Mouse (Mus musculus): ENCODE results near the gene Ddost. TPM values are rescaled to one million over a fixed set of nuclear protein-coding genes. Genes with fewer than 3 reads are reported as not detected.

The Ddost gene
- polyA plus RNA-seq (2015; fragmentation: Nextera tagmentation; extraction: Ambion mirVana): 230 and 277 TPM in 2 replicates

DNA sequence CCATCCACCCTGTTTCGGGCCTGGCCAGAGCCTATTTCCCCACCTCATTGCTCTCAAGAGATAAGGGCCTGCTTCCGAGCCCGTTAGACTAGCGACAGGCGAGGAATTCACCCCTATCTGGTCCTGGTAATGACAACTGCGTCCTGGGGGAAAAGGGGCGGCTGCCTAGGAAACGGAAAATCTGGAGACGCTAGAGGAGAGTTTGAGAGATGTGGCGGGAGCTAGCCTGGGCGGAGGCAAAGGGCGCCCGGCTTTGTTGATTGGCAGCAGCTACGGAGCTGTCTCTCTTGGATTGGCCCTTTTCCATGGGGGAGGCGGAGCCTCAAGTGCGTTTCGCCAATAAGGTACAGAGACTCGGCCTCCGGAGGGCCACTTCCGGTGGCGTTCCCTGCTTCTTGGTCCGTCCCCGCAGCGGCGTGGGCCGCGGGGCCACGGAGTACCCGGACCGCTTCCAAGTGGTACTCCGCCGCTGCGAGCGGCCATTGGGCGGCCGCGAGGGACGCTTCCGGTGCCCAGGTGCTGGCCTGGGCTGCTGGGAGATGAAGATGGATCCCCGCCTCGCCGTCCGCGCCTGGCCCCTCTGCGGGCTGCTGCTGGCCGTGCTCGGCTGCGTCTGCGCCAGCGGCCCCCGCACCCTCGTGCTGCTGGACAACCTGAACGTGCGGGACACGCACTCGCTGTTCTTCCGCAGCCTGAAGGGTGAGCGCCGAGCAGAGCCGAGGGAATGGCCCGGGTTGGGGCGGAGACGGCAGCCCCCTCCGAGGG, at the start of gene Ddost:
Gene Ddost, plus strand, starts transcription at position 391 of the 765 bp plus-strand sequence.
- WGBS: under 1% methylated on average over 64 of the region's 64 CpGs
- peak within 1 kb of the TSS; percentile 82 for H3K4me3 ChIP-seq
- H3K9ac ChIP-seq: peak within 1 kb of the TSS; percentile 93
- ATAC-seq (replicated peaks; ENCODE audit: insufficient number of reproducible peaks, insufficient read depth, low FRiP score, low read depth): peak; percentile 97
- no peaks in the 10 kb centered on the region for H3K9me3 ChIP-seq (replicated peaks)
- H3K27me3 ChIP-seq: no peaks in the 10 kb centered on the region
- peaks cover 16% of the 10 kb centered on the region for H3K36me3 ChIP-seq
- H3K4me2 ChIP-seq: peak within 1 kb of the TSS; percentile 77
- peaks cover 18% of the 10 kb centered on the region for H3K4me1 ChIP-seq (replicated peaks)
- peak within 1 kb of the TSS; percentile 73 for H3K27ac ChIP-seq

- no peak overlapping the region for H3K4me2 ChIP-seq
- ATAC-seq (replicated peaks; ENCODE audit: insufficient number of reproducible peaks, insufficient read depth, low FRiP score, low read depth): no peak
- no peaks in the 10 kb centered on the region for H3K9me3 ChIP-seq (replicated peaks)
- peaks cover 5% of the 10 kb centered on the region for H3K4me1 ChIP-seq (replicated peaks)
- 76% methylated on average over 22 of the region's 22 CpGs for WGBS
- no peaks in the 10 kb centered on the region for H3K36me3 ChIP-seq
- H3K4me3 ChIP-seq: no peak overlapping the region
- no peak overlapping the region for H3K27ac ChIP-seq
- no peak overlapping the region for H3K9ac ChIP-seq
- H3K27me3 ChIP-seq: peaks cover 48% of the 10 kb centered on the region
These were observed 47.3 kb upstream of the Ddost start for GRCm38 (mm10) chr4:138257116-138257687.

GRCm38 (mm10) chr4:138258663-138259062, 45.9 kb upstream of the Ddost start:
- peaks cover 6% of the 10 kb centered on the region for H3K4me1 ChIP-seq (replicated peaks)
- H3K4me2 ChIP-seq: no peak overlapping the region
- no peak for ATAC-seq (replicated peaks; ENCODE audit: insufficient number of reproducible peaks, insufficient read depth, low FRiP score, low read depth)
- H3K4me3 ChIP-seq: no peak overlapping the region
- H3K27me3 ChIP-seq: peaks cover 39% of the 10 kb centered on the region
- no peak overlapping the region for H3K9ac ChIP-seq
- no peaks in the 10 kb centered on the region for H3K9me3 ChIP-seq (replicated peaks)
- no peak overlapping the region for H3K27ac ChIP-seq
- H3K36me3 ChIP-seq: no peaks in the 10 kb centered on the region
- 67% methylated on average over 7 of the region's 7 CpGs for WGBS

DNA sequence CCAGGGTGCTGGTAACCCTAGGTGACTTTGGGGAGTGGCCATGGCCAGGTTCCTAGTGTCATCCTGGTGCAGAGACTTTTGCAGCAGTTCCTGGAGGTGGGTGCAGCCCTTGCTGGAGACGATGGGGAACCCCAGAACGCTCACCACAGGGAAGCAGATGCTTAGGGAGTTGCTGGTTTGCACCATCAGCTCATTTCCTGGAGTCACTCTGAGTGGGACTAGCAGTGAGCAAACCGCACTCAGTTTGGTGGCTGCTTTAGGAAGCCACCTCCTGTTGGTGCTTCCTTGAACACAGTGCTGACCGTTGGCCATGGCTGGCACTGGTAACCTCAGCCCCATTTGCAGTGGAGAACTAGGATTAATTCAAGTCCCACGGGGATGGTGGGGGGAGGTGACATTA, 45.0 kb upstream of the Ddost start:
- no peak overlapping the region for H3K27ac ChIP-seq
- WGBS: 63% methylated on average over 5 of the region's 5 CpGs
- H3K36me3 ChIP-seq: no peaks in the 10 kb centered on the region
- H3K9me3 ChIP-seq (replicated peaks): no peaks in the 10 kb centered on the region
- peaks cover 6% of the 10 kb centered on the region for H3K4me1 ChIP-seq (replicated peaks)
- no peak overlapping the region for H3K9ac ChIP-seq
- H3K27me3 ChIP-seq: peaks cover 39% of the 10 kb centered on the region
- no peak overlapping the region for H3K4me3 ChIP-seq
- H3K4me2 ChIP-seq: no peak overlapping the region
- ATAC-seq (replicated peaks; ENCODE audit: insufficient number of reproducible peaks, insufficient read depth, low FRiP score, low read depth): no peak

GRCm38 (mm10) chr4:138261843-138262681, 42.5 kb upstream of the Ddost start:
- Histone ChIP-seq H3K4me1 (replicated peaks) (peaks cover 6% of the 10 kb centered on the region), H3K4me3 (peak overlapping the region; percentile 72), H3K36me3 (no peaks in the 10 kb centered on the region), H3K4me2 (peak overlapping the region; percentile 88), H3K27ac (no peak overlapping the region), H3K9me3 (replicated peaks) (no peaks in the 10 kb centered on the region), H3K9ac (peak overlapping the region; percentile 42), H3K27me3 (peaks cover 21% of the 10 kb centered on the region)
- WGBS: under 1% methylated on average over 70 of the region's 78 CpGs
- ATAC-seq (replicated peaks; ENCODE audit: insufficient number of reproducible peaks, insufficient read depth, low FRiP score, low read depth): peak; percentile 91

GRCm38 (mm10) chr4:138267869-138268268, 36.7 kb upstream of the Ddost start:
- H3K36me3 ChIP-seq: no peaks in the 10 kb centered on the region
- H3K9me3 ChIP-seq (replicated peaks): no peaks in the 10 kb centered on the region
- no peak overlapping the region for H3K27ac ChIP-seq
- peaks cover 5% of the 10 kb centered on the region; the same call in 1 of the 2 replicates for H3K4me1 ChIP-seq (replicated peaks)
- H3K27me3 ChIP-seq: peaks cover 13% of the 10 kb centered on the region
- WGBS: 85% methylated on average over 10 of the region's 10 CpGs
- no peak overlapping the region for H3K4me2 ChIP-seq
- no peak overlapping the region for H3K4me3 ChIP-seq
- H3K9ac ChIP-seq: no peak overlapping the region
- no peak for ATAC-seq (replicated peaks; ENCODE audit: insufficient number of reproducible peaks, insufficient read depth, low FRiP score, low read depth)

DNA sequence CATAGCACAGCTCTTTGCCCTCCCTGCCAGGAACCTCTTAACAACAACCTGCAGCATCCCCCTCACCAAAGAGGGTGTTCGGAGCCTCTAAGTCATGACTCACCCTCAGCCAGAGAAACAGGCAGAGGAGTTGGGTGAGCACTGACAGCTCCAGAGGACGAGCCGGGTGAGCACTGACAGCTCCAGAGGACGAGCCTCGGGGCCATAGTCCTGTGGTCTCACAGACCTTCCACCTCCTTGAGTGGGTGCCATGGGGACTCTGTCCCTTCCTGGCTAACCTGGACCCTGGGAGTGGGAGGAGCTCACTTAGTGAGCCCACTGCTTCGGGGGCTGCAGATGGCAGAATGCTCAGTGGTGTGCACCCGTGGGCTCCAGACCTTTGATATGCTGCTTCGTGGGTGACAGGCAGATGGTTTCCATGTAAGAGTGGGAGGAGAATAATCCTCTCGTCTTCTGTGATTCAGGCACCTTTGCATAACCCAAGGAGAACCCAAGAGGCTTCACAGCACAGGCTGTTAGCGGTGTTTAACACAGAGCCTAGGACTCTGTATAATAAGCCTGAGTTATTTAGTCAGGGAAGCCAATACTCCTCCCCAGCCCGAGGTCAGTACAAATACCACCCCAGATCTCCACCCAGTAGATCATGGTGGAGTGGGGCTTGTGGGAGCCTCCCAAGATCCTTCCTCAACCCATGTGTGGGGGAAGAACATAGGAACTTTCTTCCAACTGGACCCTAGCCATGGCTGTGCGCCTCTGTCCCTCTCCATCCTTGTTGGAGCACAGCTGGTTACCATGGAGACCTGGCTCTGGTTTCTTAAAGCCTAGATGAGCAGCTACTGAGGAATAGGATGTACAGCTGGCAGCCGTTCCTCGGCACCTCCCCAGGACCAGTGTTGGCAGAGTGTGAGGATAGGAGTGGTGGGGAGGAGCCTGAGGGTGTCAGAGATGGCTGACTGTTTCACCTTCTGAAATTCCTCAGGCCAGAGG, 32.2 kb upstream of the Ddost start:
- WGBS: 40% methylated on average over 14 of the region's 14 CpGs

GRCm38 (mm10) chr4:138278346-138278745, 26.2 kb upstream of the Ddost start:
- no peaks in the 10 kb centered on the region for H3K9me3 ChIP-seq (replicated peaks)
- H3K27me3 ChIP-seq: 0 out of 2 replicates have a peak, but pooled peaks cover 8% of the 10 kb centered on the region
- no peak overlapping the region for H3K4me3 ChIP-seq
- WGBS: 53% methylated on average over 7 of the region's 7 CpGs
- no peaks in the 10 kb centered on the region for H3K4me1 ChIP-seq (replicated peaks)
- ATAC-seq (replicated peaks; ENCODE audit: insufficient number of reproducible peaks, insufficient read depth, low FRiP score, low read depth): no peak
- no peaks in the 10 kb centered on the region for H3K36me3 ChIP-seq
- no peak overlapping the region for H3K9ac ChIP-seq
- H3K4me2 ChIP-seq: no peak overlapping the region
- no peak overlapping the region for H3K27ac ChIP-seq

More for the DNA sequence above, 32.2 kb upstream of the Ddost start:
- Histone ChIP-seq H3K27ac (no peak overlapping the region), H3K4me3 (no peak overlapping the region), H3K27me3 (peaks cover 13% of the 10 kb centered on the region; the same call in 1 of the 2 replicates), H3K9me3 (replicated peaks) (no peaks in the 10 kb centered on the region), H3K36me3 (no peaks in the 10 kb centered on the region), H3K4me1 (replicated peaks) (peaks cover 5% of the 10 kb centered on the region; the same call in 1 of the 2 replicates), H3K9ac (no peak overlapping the region), H3K4me2 (no peak overlapping the region)
- peak; percentile 68 for ATAC-seq (replicated peaks; ENCODE audit: insufficient number of reproducible peaks, insufficient read depth, low FRiP score, low read depth)

DNA sequence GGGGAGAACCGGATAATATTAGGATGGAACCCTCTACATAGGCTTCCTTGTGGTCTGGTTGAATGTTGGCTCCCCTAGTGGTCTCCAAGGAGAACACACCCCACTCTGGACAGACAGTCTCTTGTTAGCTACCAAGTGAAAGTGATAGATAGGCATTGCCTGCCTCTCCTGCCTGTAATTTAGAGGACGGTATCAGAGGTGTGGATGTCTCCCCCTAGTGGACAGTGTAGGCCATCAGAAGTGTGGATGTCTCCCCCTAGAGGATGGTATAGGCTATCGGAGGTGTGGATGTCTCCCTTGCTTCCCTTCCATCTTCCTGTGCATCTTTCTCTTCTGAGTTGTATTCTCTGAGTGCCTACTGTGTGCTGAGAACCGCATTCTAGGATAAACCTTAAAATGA, 21.7 kb upstream of the Ddost start:
- no peak for ATAC-seq (replicated peaks; ENCODE audit: insufficient number of reproducible peaks, insufficient read depth, low FRiP score, low read depth)
- Histone ChIP-seq H3K9ac (no peak overlapping the region), H3K36me3 (no peaks in the 10 kb centered on the region), H3K4me3 (no peak overlapping the region), H3K4me2 (no peak overlapping the region), H3K27ac (no peak overlapping the region), H3K4me1 (replicated peaks) (no peaks in the 10 kb centered on the region), H3K9me3 (replicated peaks) (no peaks in the 10 kb centered on the region), H3K27me3 (no peaks in the 10 kb centered on the region)
- WGBS: 25% methylated on average over 4 of the region's 4 CpGs

DNA sequence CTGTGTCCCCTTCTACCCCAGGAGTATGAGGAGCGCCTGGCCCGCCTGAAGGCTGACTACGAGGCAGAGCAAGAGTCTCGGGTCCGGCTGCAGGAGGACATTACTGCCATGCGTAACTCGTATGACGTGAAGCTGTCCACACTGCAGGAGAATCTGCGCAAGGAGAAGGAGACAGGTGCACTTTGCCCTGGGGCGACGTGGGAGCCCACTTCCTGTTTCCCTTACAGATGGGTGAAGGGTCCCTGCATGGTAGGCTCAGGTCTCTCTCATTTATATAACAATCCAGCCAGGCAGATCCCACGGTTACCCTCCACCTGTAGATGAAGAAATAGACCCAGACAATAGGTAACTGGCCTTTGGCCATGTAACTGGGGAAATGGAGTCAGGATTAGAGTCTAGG, 18.1 kb upstream of the Ddost start:
- ATAC-seq (replicated peaks; ENCODE audit: insufficient number of reproducible peaks, insufficient read depth, low FRiP score, low read depth): no peak
- Histone ChIP-seq H3K27ac (no peak overlapping the region), H3K9me3 (replicated peaks) (no peaks in the 10 kb centered on the region), H3K4me3 (no peak overlapping the region), H3K4me2 (no peak overlapping the region), H3K36me3 (no peaks in the 10 kb centered on the region), H3K9ac (no peak overlapping the region), H3K27me3 (no peaks in the 10 kb centered on the region), H3K4me1 (replicated peaks) (no peaks in the 10 kb centered on the region)
- WGBS: 78% methylated on average over 12 of the region's 12 CpGs

Measured in heart, embryonic 15.5 days (tissue).